Comparison of ENCODE assay signal across 8 mouse cellular contexts in the genomic region with DNA sequence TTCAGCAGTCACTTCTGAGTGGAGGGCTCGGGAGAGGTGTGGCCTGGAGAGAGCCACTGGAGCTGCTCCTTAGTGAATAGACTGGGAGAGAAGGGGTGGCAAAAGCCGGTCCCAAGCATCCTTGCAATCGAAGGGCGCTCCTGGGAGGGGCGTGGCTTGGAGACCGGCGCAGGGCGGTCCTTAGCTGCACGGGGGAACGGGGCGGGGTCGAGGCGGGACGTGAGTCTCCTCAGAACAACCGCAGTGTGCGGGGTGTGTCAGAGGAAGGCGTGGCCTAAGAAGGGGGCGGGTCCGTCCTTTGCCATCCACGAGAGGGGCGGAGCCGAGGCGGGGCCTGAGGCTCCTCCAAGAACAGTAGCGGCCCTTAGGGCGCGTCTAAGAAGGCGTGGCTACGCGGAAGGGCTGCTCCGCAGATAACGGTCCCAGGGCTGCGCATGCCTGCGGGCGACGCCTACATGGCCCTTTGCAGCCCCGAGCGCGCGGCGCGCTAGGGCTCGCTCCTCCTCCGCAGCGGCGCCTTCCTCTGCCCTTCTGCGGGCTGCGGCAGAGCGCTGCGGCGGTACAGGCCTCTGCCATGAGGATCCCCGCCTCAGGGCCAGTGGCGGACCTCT. TPM values are rescaled to one million over a fixed set of nuclear protein-coding genes. Genes with fewer than 3 reads are reported as not detected.
DNase-seq lines count a peak whose midpoint lies in the region; ATAC-seq lines count a peak whose summit lies in the region.

No protein-coding gene starts in this region.

- peak overlapping the region; percentile 93 for H3K27ac ChIP-seq in hindbrain, embryonic 11.5 days (ENCODE audit: low read depth, low read length)

- H3K27me3 ChIP-seq in hindbrain, embryonic 11.5 days (ENCODE audit: control insufficient read depth, insufficient read depth, low read length): no peaks in the 10 kb centered on the region

- H3K9me3 ChIP-seq in hindbrain, embryonic 11.5 days (ENCODE audit: control insufficient read depth, low read length): no peaks in the 10 kb centered on the region

- H3K4me2 ChIP-seq in hindbrain, embryonic 11.5 days (replicated peaks; ENCODE audit: low read depth, low read length): peak overlapping the region; percentile 62

- DNase-seq in MN1 (ENCODE audit: low spot score): peak; percentile 98
- DNase-seq in cerebellum, adult 9-10 months: peak; percentile 100
- DNase-seq in frontal cortex, adult 2 months (ENCODE audit: extremely low spot score in 1 of 2, low spot score in 1 of 2): peak; percentile 99
- DNase-seq in hindbrain, embryonic 11.5 days (ENCODE audit: low spot score): peak; percentile 100
- peak; percentile 96 to 97 for DNase-seq in layer of hippocampus, postnatal 10 days (ENCODE audit: low spot score in 2 of 2)
- DNase-seq in lung, postnatal 10 days: peak; percentile 100
- peak; percentile 97 for DNase-seq in retina, adult 2 months (ENCODE audit: low read depth, low spot score)
- peak; percentile 100 for DNase-seq in thymus, postnatal 36 days

- peak; percentile 99 for ATAC-seq in hindbrain, embryonic 11.5 days (ENCODE audit: low FRiP score)

- WGBS in hindbrain, embryonic 11.5 days: under 1% methylated on average over 35 of the region's 52 CpGs

- H3K4me3 ChIP-seq in hindbrain, embryonic 11.5 days (ENCODE audit: low read depth, low read length): peak overlapping the region; percentile 75

- H3K4me1 ChIP-seq in hindbrain, embryonic 11.5 days (replicated peaks; ENCODE audit: control insufficient read depth, insufficient read depth, low read length): no peaks in the 10 kb centered on the region

- peak overlapping the region; percentile 73 for H3K9ac ChIP-seq in hindbrain, embryonic 11.5 days (ENCODE audit: low read depth, low read length)

- H3K36me3 ChIP-seq in hindbrain, embryonic 11.5 days (ENCODE audit: control insufficient read depth, insufficient read depth, low read length): no peaks in the 10 kb centered on the region

RNA-seq across cellular contexts. Expression of a gene that starts 34.4 kb away (rescaled TPM):
- 11.0 and 11.9 TPM in 2 replicates for polyA plus RNA-seq in frontal cortex, adult 2 months (2012; rRNA removed)
- 5.8 and 8.3 TPM in 2 replicates for polyA plus RNA-seq in hindbrain, embryonic 11.5 days (2014; fragmentation: Nextera tagmentation; extraction: Ambion mirVana)
- 10 to 100 TPM; 52.8 to 54.3 TPM for total RNA-seq in layer of hippocampus, postnatal 10 days (2021)

Comparison
In these comparisons a context has a peak if more than half of its experiments do, and no peak if none do; other contexts are left out.
1. Peak in every context shown above with its lines: DNase-seq, ATAC-seq, H3K4me3 ChIP-seq and H3K27ac ChIP-seq.